In genomic region chr10:44529218-44530066, GRCm38 (mm10) we compare ENCODE assay signal across 7 mouse cellular contexts. TPM values are rescaled to one million over a fixed set of nuclear protein-coding genes. Genes with fewer than 3 reads are reported as not detected.
DNase-seq lines count a peak whose midpoint lies in the region; ATAC-seq lines count a peak whose summit lies in the region.

No protein-coding gene starts in this region.

- H3K27ac ChIP-seq in intestine, embryonic 15.5 days, result peak overlapping the region; percentile 88; the same call in 1 of the 2 replicates
- H3K27ac ChIP-seq in midbrain, embryonic 11.5 days (ENCODE audit: low read depth, low read length), result no peak overlapping the region

- peak overlapping the region; percentile 49 for H3K9ac ChIP-seq in intestine, embryonic 15.5 days
- H3K9ac ChIP-seq in midbrain, embryonic 11.5 days (ENCODE audit: low read length), result peak overlapping the region; percentile 60

- intact Hi-C loops in gastrocnemius, postnatal 36 days (cut with DNase I), result loop anchor here (10.0 kb wide), 1 partner anchor 465 kb away; no protein-coding TSS in a partner anchor
- intact Hi-C loops in left cerebral cortex, postnatal 4 days (cut with DNase I), result loop anchor here (10.0 kb wide), 1 partner anchor 465 kb away; no protein-coding TSS in a partner anchor

- peak; percentile 84 for DNase-seq in adrenal gland, adult 8-10 months
- DNase-seq in embryo, embryonic 11.5 days (ENCODE audit: low read depth, low spot score), result peak; percentile 78
- peak; percentile 59 to 69 for DNase-seq in gastrocnemius, postnatal 36 days
- peak; percentile 80 for DNase-seq in left cerebral cortex, postnatal 4 days
- peak; percentile 97 for DNase-seq in midbrain, embryonic 11.5 days (ENCODE audit: low spot score, missing footprints)
- peak; percentile 60 for DNase-seq in right cerebral cortex, postnatal 4 days

- H3K4me3 ChIP-seq in intestine, embryonic 15.5 days (replicated peaks), result peak overlapping the region; percentile 53
- H3K4me3 ChIP-seq in midbrain, embryonic 11.5 days (ENCODE audit: low read depth, low read length), result peak overlapping the region; percentile 53

- H3K36me3 ChIP-seq in intestine, embryonic 15.5 days, result no peaks in the 10 kb centered on the region
- H3K36me3 ChIP-seq in midbrain, embryonic 11.5 days (ENCODE audit: control insufficient read depth, insufficient read depth, low read length), result no peaks in the 10 kb centered on the region

- H3K4me1 ChIP-seq in intestine, embryonic 15.5 days (replicated peaks), result peaks cover 8% of the 10 kb centered on the region
- H3K4me1 ChIP-seq in midbrain, embryonic 11.5 days (ENCODE audit: control insufficient read depth, insufficient read depth, low read length), result peaks cover 10% of the 10 kb centered on the region

- ATAC-seq in intestine, embryonic 15.5 days, result peak; percentile 97
- ATAC-seq in midbrain, embryonic 11.5 days (ENCODE audit: low FRiP score), result peak; percentile 98

- peak overlapping the region; percentile 78 for H3K4me2 ChIP-seq in intestine, embryonic 15.5 days (replicated peaks)
- peak overlapping the region; percentile 77 for H3K4me2 ChIP-seq in midbrain, embryonic 11.5 days

- H3K27me3 ChIP-seq in intestine, embryonic 15.5 days (replicated peaks), result 0 out of 2 replicates have a peak, but pooled peaks cover 8% of the 10 kb centered on the region
- peaks cover 53% of the 10 kb centered on the region for H3K27me3 ChIP-seq in midbrain, embryonic 11.5 days (ENCODE audit: control insufficient read depth, insufficient read depth, low read length)

- H3K9me3 ChIP-seq in intestine, embryonic 15.5 days, result no peaks in the 10 kb centered on the region
- H3K9me3 ChIP-seq in midbrain, embryonic 11.5 days (ENCODE audit: control insufficient read depth, low read length), result no peaks in the 10 kb centered on the region

- under 1% methylated on average over 42 of the region's 42 CpGs for WGBS in intestine, embryonic 15.5 days
- WGBS in midbrain, embryonic 11.5 days, result under 1% methylated on average over 42 of the region's 42 CpGs

RNA-seq across cellular contexts. Expression of gene Prdm1, which starts 1.1 kb away (rescaled TPM):
- 1 to 10 TPM; 2.2 to 7.7 (median 5.6) TPM for total RNA-seq in adrenal gland, adult 8-10 months (2022)
- total RNA-seq in gastrocnemius, postnatal 36 days (2021), result under 1 TPM; 0.35 to 0.38 TPM
- 21.2 and 22.0 TPM in 2 replicates for polyA plus RNA-seq in intestine, embryonic 15.5 days (2015; fragmentation: Nextera tagmentation; extraction: Ambion mirVana)
- total RNA-seq in left cerebral cortex, postnatal 4 days (2021), result 1 to 10 TPM; 1.3 to 2.2 TPM
- 0.83 and 1.1 TPM in 2 replicates for polyA plus RNA-seq in midbrain, embryonic 11.5 days (2014; fragmentation: Nextera tagmentation; extraction: Ambion mirVana)
